Mouse (Mus musculus) forebrain, postnatal 0 days (tissue): ENCODE measurements around the gene Gm49322. TPM values are rescaled to one million over a fixed set of nuclear protein-coding genes. Genes with fewer than 3 reads are reported as not detected.
"Not testable (repeated sequence)": the region's sequence is repeated elsewhere in the genome, so short reads cannot be mapped to it uniquely, and the experiment has no call there.

Experiments used
- ATAC-seq: fragments of 200-750 bp; cut with Nextera tagmentation; 2 replicates; pipeline ENCODE4 v1.8.0; 2017; ENCODE audit warnings: mild to moderate bottlenecking, moderate library complexity
- DNase-seq: peaks from one replicate; pipeline ENCODE4 v3.0.0-alpha.2; 2015
- H3K27ac ChIP-seq: fragments of 300-500 bp; sonication (generic); 2 replicates; pipeline ENCODE4 v1.5.1; 2014; ENCODE audit warnings: low read depth, mild to moderate bottlenecking, antibody characterized with exemption, low read length, moderate library complexity, mixed read lengths
- H3K27me3 ChIP-seq: fragments of 300-500 bp; sonication (generic); 2 replicates; pipeline ENCODE4 v1.6.1; 2014; ENCODE audit warnings: mild to moderate bottlenecking, low read length, mixed read lengths; ENCODE audit not compliant: insufficient read depth
- H3K36me3 ChIP-seq: fragments of 300-500 bp; sonication (generic); 2 replicates; pipeline ENCODE4 v1.6.1; 2014; ENCODE audit warnings: mild to moderate bottlenecking, moderate library complexity; ENCODE audit not compliant: insufficient read depth
- H3K4me1 ChIP-seq: fragments of 300-500 bp; sonication (generic); 2 replicates; pipeline ENCODE4 v1.6.1; 2014; ENCODE audit warnings: antibody characterized with exemption; ENCODE audit not compliant: insufficient read depth
- H3K4me2 ChIP-seq: fragments of 300-500 bp; sonication (generic); 2 replicates; pipeline ENCODE4 v1.6.1; 2014; ENCODE audit warnings: low read depth, mild to moderate bottlenecking, moderate library complexity
- H3K4me3 ChIP-seq: fragments of 300-500 bp; sonication (generic); 2 replicates; pipeline ENCODE4 v1.5.1; 2014; ENCODE audit warnings: low read depth, low read length, mixed read lengths
- H3K9ac ChIP-seq: fragments of 300-500 bp; sonication (generic); 2 replicates; pipeline ENCODE4 v1.6.1; 2014; ENCODE audit warnings: mild to moderate bottlenecking
- H3K9me3 ChIP-seq: fragments of 300-500 bp; sonication (generic); 2 replicates; pipeline ENCODE4 v1.6.1; 2016; ENCODE audit warnings: low read length
- CTCF ChIP-seq: sonication (generic); IDR thresholded peaks from 2 replicates; pipeline ENCODE4 v1.5.1; 2016; ENCODE audit warnings: antibody characterized with exemption, control low read depth, low read depth
- WGBS: fragments of 180-500 bp; shearing (Covaris S2); extraction: QIAGEN DNeasy Blood & Tissue Kit; methylation state at CpG from one replicate; pipeline ENCODE4 v1.1.7; 2014; 5-methylcytosine and 5-hydroxymethylcytosine counted together
- polyA plus RNA-seq: library from polyadenylated mRNA; unstranded; fragments of >200 nt; fragmentation: Nextera tagmentation; extraction: Ambion mirVana; gene quantifications from 2 replicates; pipeline ENCODE4 v1.2.1, GENCODE M21; 2015
- total RNA-seq: library from RNA; depleted of rRNA; stranded (reverse); fragments of >200 nt; gene quantifications from 2 replicates; pipeline ENCODE4 v1.2.3, GENCODE M21; 2014

The Gm49322 gene
- total and polyA plus RNA-seq, 2 experiments from 2014 or later: 0.69 to 2.7 TPM

DNA sequence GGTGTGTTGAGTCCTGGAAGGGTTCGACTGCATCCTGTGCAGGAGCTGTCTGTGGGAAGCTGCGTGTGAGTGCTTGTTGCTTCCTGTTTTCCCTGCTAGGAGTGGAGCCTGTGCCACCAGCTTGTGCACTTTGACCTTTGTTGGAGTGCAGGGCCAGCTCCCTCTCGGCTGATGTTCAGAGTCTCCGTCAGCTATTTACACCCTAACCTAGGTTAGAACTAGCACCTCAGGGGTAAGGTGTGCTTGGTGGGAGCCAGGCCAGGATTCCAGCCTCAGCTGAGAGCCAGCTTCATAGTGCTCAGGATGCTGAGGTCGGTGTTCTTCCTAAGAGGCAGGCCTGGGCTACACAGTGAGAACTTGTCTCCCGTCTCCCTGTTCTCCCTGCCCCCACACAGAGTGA is 29.5 kb downstream of the Gm49322 start:
- DNase-seq: no peak
- peaks cover 63% of the 10 kb centered on the region for H3K36me3 ChIP-seq
- H3K9ac ChIP-seq: no peak overlapping the region

GRCm38 (mm10) chr10:80646936-80647335 is 41.1 kb downstream of the Gm49322 start:
- H3K27me3 ChIP-seq: no peaks in the 10 kb centered on the region
- no peaks in the 10 kb centered on the region for H3K4me1 ChIP-seq
- ATAC-seq (no peak), DNase-seq (no peak)
- no peak overlapping the region for H3K4me3 ChIP-seq
- WGBS: 94% methylated on average over 10 of the region's 10 CpGs
- no peaks in the 10 kb centered on the region for H3K9me3 ChIP-seq
- no peak for TF ChIP-seq CTCF
- H3K4me2 ChIP-seq: no peak overlapping the region
- peaks cover 57% of the 10 kb centered on the region for H3K36me3 ChIP-seq
- no peak overlapping the region for H3K27ac ChIP-seq
- H3K9ac ChIP-seq: no peak overlapping the region

More for the DNA sequence above, 29.5 kb downstream of the Gm49322 start:
- no peak overlapping the region for H3K4me2 ChIP-seq
- H3K27ac ChIP-seq: no peak overlapping the region
- 92% methylated on average over 6 of the region's 6 CpGs for WGBS
- H3K4me3 ChIP-seq: no peak overlapping the region
- H3K27me3 ChIP-seq: no peaks in the 10 kb centered on the region
- no peaks in the 10 kb centered on the region for H3K4me1 ChIP-seq
- H3K9me3 ChIP-seq: no peaks in the 10 kb centered on the region
- no peak for ATAC-seq
- TF ChIP-seq CTCF: no peak

DNA sequence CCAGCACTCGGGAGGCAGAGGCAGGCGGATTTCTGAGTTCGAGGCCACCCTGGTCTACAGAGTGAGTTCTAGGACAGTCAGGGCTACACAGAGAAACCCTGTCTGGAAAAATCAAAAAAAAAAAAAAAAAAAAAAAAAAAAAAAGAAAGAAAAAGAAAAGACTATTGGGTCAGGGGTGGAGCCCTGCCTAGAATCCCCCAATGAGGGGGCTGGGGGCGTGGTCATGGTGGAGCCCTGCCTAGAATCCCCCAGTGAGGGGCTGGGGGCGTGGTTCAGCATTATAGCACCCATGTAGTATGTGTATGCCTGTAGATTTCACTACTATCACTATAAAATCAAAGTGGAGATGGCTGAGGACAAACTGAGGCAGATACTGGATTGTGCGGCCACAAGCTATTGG is 44.1 kb downstream of the Gm49322 start:
- H3K9ac ChIP-seq, DNase-seq, H3K4me2 ChIP-seq, H3K27me3 ChIP-seq, ATAC-seq, H3K9me3 ChIP-seq, H3K4me1 ChIP-seq, H3K27ac ChIP-seq, H3K4me3 ChIP-seq: not testable (repeated sequence)
- WGBS: 90% methylated on average over 6 of the region's 6 CpGs
- H3K36me3 ChIP-seq: peaks cover 30% of the 10 kb centered on the region

DNA sequence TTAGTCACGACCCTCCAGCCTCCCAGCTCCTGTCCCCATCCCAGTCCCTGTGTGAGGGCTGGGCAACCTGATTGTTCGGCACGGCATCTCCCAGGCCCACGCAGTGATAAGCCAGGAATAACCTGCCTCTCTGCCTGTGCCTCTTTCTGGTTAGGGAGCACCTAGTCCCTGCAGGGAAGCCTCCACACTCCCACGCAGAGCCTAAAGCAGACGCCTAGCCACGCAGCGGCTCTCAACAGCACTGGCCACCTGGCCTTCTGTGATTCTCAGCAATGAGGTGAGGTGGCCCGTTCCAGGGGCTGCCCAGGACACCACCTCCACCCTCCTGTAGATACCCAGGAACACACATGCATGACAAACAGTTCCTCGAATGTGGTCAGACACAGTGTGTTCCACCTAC is 44.6 kb downstream of the Gm49322 start:
- H3K4me1 ChIP-seq: peaks cover 6% of the 10 kb centered on the region
- ATAC-seq: no peak
- no peak overlapping the region for H3K9ac ChIP-seq
- no peak for TF ChIP-seq CTCF
- 95% methylated on average over 10 of the region's 10 CpGs for WGBS
- H3K9me3 ChIP-seq: no peaks in the 10 kb centered on the region
- no peak overlapping the region for H3K4me2 ChIP-seq
- no peak for DNase-seq
- no peak overlapping the region for H3K27ac ChIP-seq
- no peaks in the 10 kb centered on the region for H3K27me3 ChIP-seq
- H3K36me3 ChIP-seq: peaks cover 25% of the 10 kb centered on the region
- no peak overlapping the region for H3K4me3 ChIP-seq

DNA sequence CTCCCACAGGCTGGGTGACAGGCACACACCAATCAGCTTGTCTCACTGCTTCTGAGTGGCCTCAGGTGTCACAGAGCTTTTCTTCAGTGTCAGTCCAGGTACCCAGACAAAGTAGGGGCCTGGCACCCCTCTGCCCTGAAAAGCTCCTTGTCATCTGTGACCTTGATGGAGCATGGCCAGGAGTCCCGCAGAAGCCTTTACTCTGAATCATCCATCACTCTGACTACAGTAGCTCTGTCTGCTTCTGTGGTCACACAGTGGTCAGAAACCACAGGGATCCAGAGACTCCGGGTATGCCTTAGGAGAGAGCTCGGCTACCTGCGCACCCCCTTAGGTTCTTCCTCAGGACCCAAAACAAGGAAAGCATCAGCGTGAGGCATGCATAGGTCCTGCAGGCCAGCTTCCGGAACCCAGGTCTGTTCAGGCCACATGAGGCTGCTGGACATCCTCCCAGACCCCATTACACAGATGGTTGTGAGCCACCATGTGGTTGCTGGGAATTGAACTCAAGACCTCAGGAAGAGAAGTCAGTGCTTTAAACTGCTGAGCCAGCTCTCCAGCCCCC is 47.4 kb downstream of the Gm49322 start:
- no peak for TF ChIP-seq CTCF
- Histone ChIP-seq H3K27me3 (no peaks in the 10 kb centered on the region), H3K36me3 (peaks cover under 1% of the 10 kb centered on the region; the same call in 1 of the 2 replicates), H3K27ac (0 out of 2 replicates have a peak overlapping the region, but pooled peaks have one; percentile 15), H3K4me1 (peaks cover 9% of the 10 kb centered on the region), H3K4me2 (no peak overlapping the region), H3K4me3 (no peak overlapping the region), H3K9me3 (no peaks in the 10 kb centered on the region), H3K9ac (no peak overlapping the region)
- ATAC-seq (no peak), DNase-seq (no peak)
- WGBS: 93% methylated on average over 6 of the region's 6 CpGs

DNA sequence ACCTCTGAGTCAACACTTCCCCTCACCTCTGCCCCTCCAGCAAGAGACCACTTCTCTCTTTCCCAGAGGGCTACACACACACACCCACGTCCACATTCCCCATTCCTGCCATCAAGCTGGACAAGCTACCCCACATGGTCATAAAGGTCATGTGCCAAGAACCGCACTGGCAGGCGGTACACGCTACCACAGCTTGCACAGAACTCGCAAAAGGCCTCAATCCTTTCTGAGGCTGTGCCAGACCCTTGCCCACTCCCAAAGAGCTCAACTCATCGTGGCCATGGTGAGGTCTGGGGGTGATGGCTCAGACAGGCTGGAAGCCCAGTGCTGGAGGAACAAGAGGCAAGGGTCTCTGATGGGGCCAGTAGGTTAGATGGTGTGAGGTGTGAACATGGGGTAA is 49.0 kb downstream of the Gm49322 start:
- ATAC-seq (no peak), DNase-seq (no peak)
- Histone ChIP-seq H3K4me2 (peak overlapping the region; percentile 88; the same call in 1 of the 2 replicates), H3K4me3 (no peak overlapping the region), H3K4me1 (peaks cover 9% of the 10 kb centered on the region), H3K27me3 (no peaks in the 10 kb centered on the region), H3K9me3 (no peaks in the 10 kb centered on the region), H3K36me3 (no peaks in the 10 kb centered on the region), H3K9ac (no peak overlapping the region), H3K27ac (no peak overlapping the region)
- 83% methylated on average over 6 of the region's 6 CpGs for WGBS
- no peak for TF ChIP-seq CTCF

DNA sequence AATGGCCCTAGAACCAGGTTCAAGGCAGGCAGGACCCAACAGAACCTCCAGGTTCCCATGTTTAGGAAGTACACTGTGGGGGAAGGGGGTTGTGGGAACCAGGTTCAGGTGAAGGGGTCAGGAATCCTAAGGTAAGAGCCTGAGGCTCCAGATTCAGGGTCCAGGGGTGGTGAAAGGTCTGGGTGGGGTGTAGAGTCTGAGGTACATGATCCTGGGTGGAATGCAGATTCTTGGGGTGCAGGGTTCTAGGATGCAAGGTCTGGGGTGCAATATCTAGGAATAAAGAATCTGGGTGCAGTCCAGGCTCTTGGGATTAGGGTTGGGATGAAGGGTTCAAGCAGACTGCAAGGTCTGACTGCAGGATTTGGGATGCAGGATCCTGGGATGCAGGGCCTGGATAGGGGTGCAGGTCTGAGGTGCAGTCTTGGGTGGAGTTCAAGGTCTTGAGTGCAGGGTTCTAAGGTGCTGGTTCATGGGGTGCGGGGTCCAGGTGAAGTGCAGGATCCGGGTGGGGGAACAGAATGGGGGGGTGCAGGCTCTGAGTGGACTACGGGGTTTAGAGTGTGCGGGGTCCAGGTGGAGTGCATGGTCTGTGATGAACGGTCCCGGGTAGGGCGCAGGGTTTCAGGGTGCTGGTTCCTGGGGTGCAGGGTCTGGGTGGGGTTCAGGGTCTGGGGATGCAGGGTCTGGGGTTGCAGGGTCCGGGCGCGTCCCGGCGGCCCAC is 49.7 kb downstream of the Gm49322 start:
- peak overlapping the region; percentile 94 for H3K27ac ChIP-seq
- peak overlapping the region; percentile 88 for H3K4me2 ChIP-seq
- no peak for DNase-seq
- no peak for TF ChIP-seq CTCF
- ATAC-seq: no peak
- H3K27me3 ChIP-seq: no peaks in the 10 kb centered on the region
- H3K4me3 ChIP-seq: peak overlapping the region; percentile 80
- H3K9me3 ChIP-seq: no peaks in the 10 kb centered on the region
- H3K36me3 ChIP-seq: no peaks in the 10 kb centered on the region
- peak overlapping the region; percentile 88 for H3K9ac ChIP-seq
- H3K4me1 ChIP-seq: peaks cover 9% of the 10 kb centered on the region
- WGBS: 4% methylated on average over 12 of the region's 12 CpGs
